Mouse (Mus musculus): Measurements from ENCODE around the gene Mnt.
A peak's percentile ranks its signal among the peaks of the same experiment; 100 is the strongest.

Gene Mnt

DNA sequence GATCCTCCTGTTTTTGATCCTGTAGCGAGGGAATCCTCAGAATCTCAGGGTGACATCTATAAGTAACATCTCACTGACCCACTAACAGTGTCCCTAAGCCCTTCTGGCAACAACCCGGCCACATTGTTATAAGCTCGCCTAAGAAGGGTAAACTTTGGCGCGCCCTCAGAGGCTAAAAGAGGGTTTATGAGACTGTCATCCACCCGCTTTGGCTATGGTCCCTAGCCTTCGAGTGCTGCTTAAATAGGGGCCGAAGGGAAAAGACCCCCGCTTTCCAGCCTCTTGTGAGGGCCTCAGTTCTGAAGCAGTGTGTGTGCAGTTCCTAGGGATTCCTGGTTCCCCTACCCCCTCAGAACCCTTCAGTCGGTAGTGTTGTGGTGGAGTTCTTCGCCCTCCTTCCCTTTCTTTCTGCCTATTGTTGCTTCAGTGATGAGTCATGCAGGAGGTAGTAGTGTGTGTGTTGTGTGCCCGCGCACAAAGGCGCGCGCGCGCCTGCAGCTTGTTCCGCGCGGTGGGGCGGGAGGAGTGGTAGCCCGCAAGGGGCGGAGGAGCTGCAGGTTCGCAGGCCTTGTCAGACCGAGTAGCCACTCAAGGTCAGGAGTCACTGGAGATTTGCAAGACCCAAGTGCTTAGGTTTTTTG, 1.9 kb downstream of the Mnt start:
- peak; percentile 70 to 78 for DNase-seq

DNA sequence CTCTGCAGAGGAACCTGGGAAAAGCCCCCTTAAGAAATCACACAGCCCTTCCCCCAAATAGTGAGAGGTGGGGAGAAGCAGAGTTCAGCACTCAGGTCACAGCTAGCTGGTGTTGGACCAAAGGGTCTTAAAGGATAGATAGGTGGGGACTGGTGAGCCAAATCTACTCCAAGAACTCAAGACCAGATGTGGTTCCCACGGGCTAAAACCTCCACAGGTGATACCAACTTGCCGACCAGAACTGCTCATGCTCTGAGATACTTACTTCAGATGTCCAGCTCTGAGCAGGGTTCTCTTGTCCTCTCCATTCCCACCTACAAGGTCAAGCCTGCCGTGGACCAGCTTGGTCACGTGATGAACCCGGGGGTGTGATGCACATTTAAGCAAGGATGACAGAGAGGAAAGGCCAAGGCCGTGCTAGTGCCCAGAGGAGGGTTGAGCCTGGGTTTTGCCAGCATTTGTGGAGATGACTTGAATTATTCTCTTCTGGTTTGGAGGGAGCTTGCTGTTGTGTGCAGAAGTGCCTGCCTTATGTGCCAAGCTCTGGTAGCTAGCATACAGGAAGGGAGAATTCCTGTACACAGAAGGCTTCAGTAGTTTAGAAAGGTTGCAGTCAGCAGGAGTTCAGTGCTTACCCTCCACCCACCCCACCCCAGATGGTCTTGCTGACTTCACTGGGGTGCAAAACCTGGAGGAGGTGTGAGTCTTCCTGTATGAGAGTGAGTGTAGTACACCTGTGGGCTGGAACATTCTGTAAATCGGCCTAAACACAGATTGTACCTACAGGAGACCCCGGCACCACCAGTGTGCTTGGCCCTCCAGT, 3.0 kb downstream of the Mnt start:
- DNase-seq = no peak

DNA sequence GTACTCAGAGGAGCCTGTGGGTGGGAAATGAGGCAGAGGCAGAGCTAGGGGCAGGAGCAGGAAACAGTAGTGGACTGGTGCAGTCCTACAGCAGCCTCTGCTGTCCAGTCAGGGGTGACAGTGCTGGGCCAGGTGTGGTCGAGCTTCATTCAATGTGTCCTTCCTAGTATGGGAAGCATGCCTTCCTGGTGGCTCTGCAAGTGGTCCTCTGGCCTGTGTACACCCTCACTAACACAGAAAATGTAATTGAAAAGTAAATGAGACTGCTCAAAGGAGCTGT, 3.6 kb downstream of the Mnt start:
- DNase-seq = no peak

- DNase-seq = no peak
These were observed 4.0 kb downstream of the Mnt start for GRCm38 (mm10) chr11:74834650-74835277.

- DNase-seq = no peak
These were observed 5.0 kb downstream of the Mnt start for GRCm38 (mm10) chr11:74835593-74836224.

GRCm38 (mm10) chr11:74836225-74837055, 5.7 kb downstream of the Mnt start:
- DNase-seq = no peak

- DNase-seq = no peak
These were observed 6.5 kb downstream of the Mnt start for GRCm38 (mm10) chr11:74837056-74837693.

GRCm38 (mm10) chr11:74837694-74838431, 7.1 kb downstream of the Mnt start:
- peak; percentile 93 for DNase-seq

DNA sequence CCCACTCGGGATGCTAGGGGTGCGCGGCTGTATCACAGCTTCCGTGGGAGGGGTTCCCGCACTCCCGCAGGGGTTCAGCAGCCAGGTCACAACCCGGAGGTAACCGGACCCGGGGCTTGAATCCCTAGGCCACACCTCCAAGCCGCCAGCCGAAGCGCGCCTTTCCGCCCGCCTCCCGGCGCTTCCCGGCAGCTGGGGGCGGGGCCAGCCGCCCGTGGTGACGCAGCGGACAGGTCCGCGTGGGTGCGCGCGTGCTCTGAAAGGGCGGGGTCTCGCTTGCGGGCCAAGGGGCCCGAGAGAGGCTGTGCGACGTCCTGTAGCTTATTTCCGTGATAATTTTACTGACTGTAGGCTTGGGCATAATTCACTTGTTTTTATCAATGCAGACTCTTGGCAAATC, 7.7 kb downstream of the Mnt start:
- peak; percentile 91 to 94 for DNase-seq

GRCm38 (mm10) chr11:74838971-74839370, 8.3 kb downstream of the Mnt start:
- DNase-seq = no peak

- no peak for DNase-seq
These were observed 9.4 kb downstream of the Mnt start for GRCm38 (mm10) chr11:74839860-74840715.

DNA sequence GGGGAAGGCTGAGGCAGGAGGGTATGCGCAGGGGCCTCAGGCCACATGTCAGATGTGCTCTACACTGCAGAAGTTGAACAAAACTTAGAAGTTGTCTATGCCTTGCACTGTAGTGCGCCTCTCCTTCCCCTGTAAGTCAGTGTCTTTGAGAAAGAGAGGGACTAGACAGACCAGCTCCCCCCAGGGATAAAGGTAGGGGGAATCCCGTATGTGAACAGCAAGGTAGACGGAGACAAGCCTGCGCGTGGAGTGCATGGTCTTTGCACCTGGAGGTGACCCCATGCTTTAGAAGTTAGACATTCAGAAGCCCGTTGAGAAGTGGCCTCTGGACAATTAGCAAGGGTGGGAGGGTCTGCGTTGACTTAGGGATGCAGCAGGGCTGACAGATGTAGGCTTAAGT, 10.0 kb downstream of the Mnt start:
- no peak for DNase-seq

- DNase-seq = peak; percentile 49 to 50
These were observed 10.6 kb downstream of the Mnt start for GRCm38 (mm10) chr11:74841366-74841765.

- peak in 1 of 2 experiments; percentile 38 for DNase-seq
These were observed 11.3 kb downstream of the Mnt start for GRCm38 (mm10) chr11:74842045-74842444.

DNA sequence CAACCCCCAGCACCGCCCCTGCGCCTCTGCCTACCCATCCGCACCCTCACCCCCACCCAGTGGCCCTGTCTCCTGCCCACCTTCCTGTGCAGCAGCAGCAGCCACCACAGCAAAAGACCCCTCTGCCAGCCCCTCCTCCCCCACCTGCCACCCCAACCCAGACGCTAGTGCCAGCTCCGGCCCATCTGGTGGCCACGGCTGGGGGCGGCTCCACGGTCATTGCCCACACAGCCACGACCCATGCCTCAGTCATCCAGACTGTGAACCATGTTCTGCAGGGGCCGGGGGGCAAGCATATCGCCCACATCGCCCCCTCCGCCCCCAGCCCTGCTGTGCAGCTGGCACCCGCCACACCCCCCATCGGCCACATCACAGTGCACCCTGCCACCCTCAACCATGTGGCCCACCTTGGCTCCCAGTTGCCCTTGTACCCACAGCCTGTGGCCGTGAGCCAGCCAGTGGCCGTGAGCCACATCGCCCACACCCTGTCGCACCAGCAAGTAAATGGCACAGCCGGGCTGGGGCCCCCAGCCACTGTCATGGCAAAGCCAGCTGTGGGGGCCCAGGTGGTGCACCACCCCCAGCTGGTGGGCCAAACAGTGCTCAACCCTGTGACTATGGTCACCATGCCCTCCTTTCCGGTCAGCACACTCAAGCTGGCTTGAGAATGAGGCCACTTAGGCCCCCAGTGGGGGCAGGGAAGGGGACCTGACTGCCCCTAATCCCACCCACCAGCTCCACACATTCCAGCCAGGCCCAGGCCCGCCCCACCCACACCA, 12.1 kb downstream of the Mnt start:
- DNase-seq = peak; percentile 62 to 72

- peak; percentile 44 to 49 for DNase-seq
These were observed 12.7 kb downstream of the Mnt start for GRCm38 (mm10) chr11:74843435-74843714.

DNA sequence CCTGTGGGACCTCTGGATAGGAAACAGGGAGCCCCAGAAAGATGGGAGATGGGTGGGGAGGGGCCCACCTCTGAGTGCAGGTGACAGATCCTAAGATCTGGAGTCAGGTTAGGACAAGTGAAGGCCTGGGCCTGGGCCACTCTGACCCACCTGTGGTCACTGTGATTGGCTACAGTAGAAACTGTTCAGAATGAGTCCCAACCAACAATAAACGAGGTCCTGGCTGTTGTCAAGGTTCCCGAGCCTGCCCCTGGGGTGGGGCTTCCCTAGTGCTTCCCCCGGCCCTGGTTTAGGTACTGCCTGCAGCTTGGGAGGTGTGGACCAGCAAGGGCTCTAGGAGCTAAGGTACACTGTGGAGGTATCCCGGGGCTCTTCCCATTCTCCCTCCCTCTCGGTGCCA, 13.0 kb downstream of the Mnt start:
- DNase-seq = no peak

- DNase-seq = no peak
These were observed 15.1 kb downstream of the Mnt start for GRCm38 (mm10) chr11:74845784-74846183.

DNA sequence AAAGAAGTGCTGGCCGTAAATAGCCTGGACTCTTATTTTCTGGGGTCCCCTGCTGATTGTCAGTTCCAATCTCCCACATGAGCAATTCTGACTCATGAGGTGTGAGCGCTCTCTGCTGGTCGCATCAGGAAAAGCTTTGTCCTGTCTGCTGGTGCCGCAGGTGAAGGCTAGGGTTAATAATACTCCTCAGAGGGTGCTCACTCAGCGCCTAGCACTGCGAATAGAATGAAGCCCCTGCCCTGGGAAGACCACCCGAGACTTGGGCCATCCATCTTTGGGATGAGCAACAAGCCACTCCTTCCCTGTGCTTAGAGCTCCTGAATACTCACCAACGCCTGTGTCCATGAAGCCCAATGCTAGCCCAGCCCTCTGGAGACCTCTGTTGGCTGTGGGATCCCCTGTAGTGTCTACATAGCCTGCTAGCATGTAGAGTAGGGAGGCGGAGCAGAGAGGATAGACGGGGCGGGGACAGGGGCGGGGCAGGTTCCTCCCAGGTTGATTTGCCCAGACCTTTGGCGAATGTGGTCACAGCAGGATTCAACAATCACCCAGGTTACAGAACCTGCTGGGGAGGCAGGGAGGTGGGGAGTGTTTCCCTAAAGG, 17.3 kb downstream of the Mnt start:
- peak; percentile 90 to 94 for DNase-seq
